Comparison of ENCODE assay signal across 9 mouse cellular contexts in genomic region chr16:43572766-43573165, GRCm38 (mm10).
A peak's percentile ranks its signal among the peaks of the same experiment; 100 is the strongest.
DNase-seq lines count a peak whose midpoint lies in the region; ATAC-seq and TF ChIP-seq lines count a peak whose summit lies in the region.
"Had no signal": no experiment of that assay in that cellular context is flagged by ENCODE, and none has a peak within 500 bp of the region (broad histone marks: within the 10 kb centered on the region; RNA-seq: fewer than 3 reads in every experiment).

No protein-coding gene starts in this region.

- no peaks in the 10 kb centered on the region for H3K9me3 ChIP-seq in forebrain, postnatal 0 days (ENCODE audit: low read length)
- no peaks in the 10 kb centered on the region for H3K9me3 ChIP-seq in midbrain, embryonic 15.5 days

- 24% methylated on average over 10 of the region's 10 CpGs for WGBS in forebrain, postnatal 0 days
- WGBS in midbrain, embryonic 15.5 days = 33% methylated on average over 10 of the region's 10 CpGs

- peak; percentile 55 for DNase-seq in adrenal gland, adult 2 months
- DNase-seq in adrenal gland, postnatal 4 days (ENCODE audit: low spot score in 2 of 2) = no peak
- DNase-seq in kidney, postnatal 10 days = peak; percentile 26
- no peak for DNase-seq in kidney, postnatal 25 days
- DNase-seq in forebrain, postnatal 0 days = no peak
- DNase-seq in thymus, postnatal 10 days (ENCODE audit: low spot score in 2 of 2) = no peak
- DNase-seq in layer of hippocampus, adult 9-10 months (ENCODE audit: low spot score) = no peak
- DNase-seq: left cerebral cortex, postnatal 4 days had no signal

- peaks cover 14% of the 10 kb centered on the region for H3K36me3 ChIP-seq in forebrain, postnatal 0 days (ENCODE audit: insufficient read depth)
- no peaks in the 10 kb centered on the region for H3K36me3 ChIP-seq in midbrain, embryonic 15.5 days (replicated peaks)

- TF ChIP-seq CTCF in forebrain, postnatal 0 days (IDR thresholded peaks at IDR 0.05; ENCODE audit: low read depth) = no peak

- H3K27ac ChIP-seq in forebrain, postnatal 0 days (ENCODE audit: low read depth, low read length) = peak overlapping the region; percentile 71
- peak overlapping the region; percentile 72 for H3K27ac ChIP-seq in midbrain, embryonic 15.5 days

- no peak overlapping the region for H3K4me2 ChIP-seq in forebrain, postnatal 0 days (ENCODE audit: low read depth)
- H3K4me2 ChIP-seq in midbrain, embryonic 15.5 days = peak overlapping the region; percentile 16; the same call in 1 of the 2 replicates

- no peak overlapping the region for H3K9ac ChIP-seq in forebrain, postnatal 0 days
- no peak overlapping the region for H3K9ac ChIP-seq in midbrain, embryonic 15.5 days

- no peak overlapping the region for H3K4me3 ChIP-seq in forebrain, postnatal 0 days (ENCODE audit: low read depth, low read length)
- H3K4me3 ChIP-seq in midbrain, embryonic 15.5 days = no peak overlapping the region

- peaks cover 16% of the 10 kb centered on the region for H3K4me1 ChIP-seq in forebrain, postnatal 0 days (ENCODE audit: insufficient read depth)
- peaks cover 36% of the 10 kb centered on the region for H3K4me1 ChIP-seq in midbrain, embryonic 15.5 days

- no peaks in the 10 kb centered on the region for H3K27me3 ChIP-seq in forebrain, postnatal 0 days (ENCODE audit: insufficient read depth, low read length)
- no peaks in the 10 kb centered on the region for H3K27me3 ChIP-seq in midbrain, embryonic 15.5 days (replicated peaks)

- no peak for ATAC-seq in forebrain, postnatal 0 days
- 0 out of 2 replicates have a peak, but pooled peaks have one; percentile 12 for ATAC-seq in midbrain, embryonic 15.5 days (replicated peaks)

Comparison
In these comparisons a context has a peak if more than half of its experiments do, and no peak if none do; other contexts are left out.
1. DNase-seq: peak in adrenal gland, adult 2 months (single experiment) and kidney, postnatal 10 days (single experiment); none in adrenal gland, postnatal 4 days (0 of 2), kidney, postnatal 25 days (0 of 2), forebrain, postnatal 0 days (single experiment), thymus, postnatal 10 days (0 of 2) and layer of hippocampus, adult 9-10 months (single experiment).